Mouse (Mus musculus): ENCODE measurements around the gene Slc16a6. TPM values are rescaled to one million over a fixed set of nuclear protein-coding genes. Genes with fewer than 3 reads are reported as not detected.

The Slc16a6 gene
- total RNA-seq, 2 experiments from 2014 or later, result 16.8 to 17.6 TPM

GRCm38 (mm10) chr11:109417472-109418040 is 55.8 kb downstream of the Slc16a6 start:
- DNase-seq (ENCODE audit: low spot score in 2 of 2), result no peak

GRCm38 (mm10) chr11:109416709-109417420 is 56.5 kb downstream of the Slc16a6 start:
- DNase-seq (ENCODE audit: low spot score in 2 of 2), result no peak

GRCm38 (mm10) chr11:109414802-109415201 is 58.6 kb downstream of the Slc16a6 start:
- DNase-seq (ENCODE audit: low spot score in 2 of 2), result no peak

- no peak for DNase-seq (ENCODE audit: low spot score in 2 of 2)
Observed at GRCm38 (mm10) chr11:109413617-109414016, 59.8 kb downstream of the Slc16a6 start, which contains the start of gene 9930022D16Rik. 9930022D16Rik (plus strand) TSS chr11:109413917.

- DNase-seq (ENCODE audit: low spot score in 2 of 2), result no peak
Observed at GRCm38 (mm10) chr11:109410197-109410980, 63.0 kb downstream of the Slc16a6 start.

GRCm38 (mm10) chr11:109406431-109406830 is 67.0 kb downstream of the Slc16a6 start:
- DNase-seq (ENCODE audit: low spot score in 2 of 2), result no peak

Small RNAs within 50 kb of the gene (microRNA-seq; reads per million reads assigned to microRNA genes)
- not detected for gene Gm25540

Other genes starting within 250 kb of the Slc16a6 start
- gene Rgs9, start 175.5 kb downstream of the Slc16a6 start, total RNA-seq (2021), result 1 to 10 TPM; 1.8 to 1.9 TPM
- 10 to 100 TPM; 47.3 to 54.5 TPM for gene Gna13, start 110.8 kb downstream of the Slc16a6 start, total RNA-seq (2021)
- gene 9930022D16Rik, start 59.7 kb downstream of the Slc16a6 start, total RNA-seq (2021), result not detected
- gene Amz2, start 47.7 kb downstream of the Slc16a6 start, total RNA-seq (2021), result 10 to 100 TPM; 47.4 to 55.9 TPM
- 10 to 100 TPM; 11.3 to 12.4 TPM for gene Arsg, start 224 bp downstream of the Slc16a6 start, total RNA-seq (2021)
- 10 to 100 TPM; 71.1 to 86.4 TPM for gene Wipi1, start 138.4 kb upstream of the Slc16a6 start, total RNA-seq (2021)
- 100 to 1,000 TPM; 380 to 385 TPM for gene Prkar1a, start 175.8 kb upstream of the Slc16a6 start, total RNA-seq (2021)
- gene Fam20a, start 248.7 kb upstream of the Slc16a6 start, total RNA-seq (2021), result 10 to 100 TPM in 1 of 2 experiments, 1 to 10 TPM in 1; 8.5 to 10.1 TPM

Data from gastrocnemius, postnatal 4 days (tissue).